Mouse (Mus musculus) bone marrow, adult 2 months (tissue): Measurements from ENCODE around the gene Fdxr. TPM values are rescaled to one million over a fixed set of nuclear protein-coding genes. Genes with fewer than 3 reads are reported as not detected.

Source experiments
- H3K27ac ChIP-seq: fragments of 200-500 bp; 2 replicates; pipeline ENCODE4 v1.5.1; 2012; ENCODE audit warnings: low read depth, mild to moderate bottlenecking, control low read depth, inconsistent platforms, low read length; ENCODE audit not compliant: control insufficient read depth, poor library complexity, insufficient read depth
- H3K4me1 ChIP-seq: fragments of 200-500 bp; 2 replicates; pipeline ENCODE4 v1.6.1; 2011; ENCODE audit warnings: low read length; ENCODE audit not compliant: control insufficient read depth, insufficient read depth
- H3K4me3 ChIP-seq: fragments of 200-500 bp; replicated peaks from 2 replicates; pipeline ENCODE3; 2011; ENCODE audit warnings: mild to moderate bottlenecking, low read depth, low read length, control low read depth; ENCODE audit not compliant: control insufficient read depth
- CTCF ChIP-seq: fragments of 200-500 bp; IDR thresholded peaks from 2 replicates; pipeline ENCODE4 v1.5.1; 2011; ENCODE audit warnings: low read length, control low read depth; ENCODE audit not compliant: control insufficient read depth, insufficient read depth
- POLR2A ChIP-seq: fragments of 200-500 bp; IDR thresholded peaks from 2 replicates; pipeline ENCODE4 v1.6.1; 2011; ENCODE audit warnings: low read depth, mild to moderate bottlenecking, control low read depth, low read length, borderline replicate concordance; ENCODE audit not compliant: control insufficient read depth
- WGBS: fragments of 180-500 bp; shearing (Covaris S2); methylation state at CpG from one replicate; pipeline ENCODE4 v1.1.7; 2018; 5-methylcytosine and 5-hydroxymethylcytosine counted together
- polyA plus RNA-seq: library from polyadenylated mRNA; stranded (reverse); fragments of >200 nt; gene quantifications from 2 replicates; pipeline ENCODE4 v1.2.4, GENCODE M21; 2011; ENCODE audit warnings: low replicate concordance; ENCODE audit not compliant: missing spikeins, insufficient read depth, insufficient read length

The Fdxr gene
- polyA plus RNA-seq, 1 experiment, result 21.2 TPM

GRCm38 (mm10) chr11:115295939-115296338 lies 19.1 kb upstream of the Fdxr start:
- no peak for TF ChIP-seq CTCF
- TF ChIP-seq POLR2A, result no peak
- Histone ChIP-seq H3K4me3 (no peak overlapping the region), H3K4me1 (peaks cover 1% of the 10 kb centered on the region), H3K27ac (no peak overlapping the region)
- WGBS, result 69% methylated on average over 11 of the region's 11 CpGs

DNA sequence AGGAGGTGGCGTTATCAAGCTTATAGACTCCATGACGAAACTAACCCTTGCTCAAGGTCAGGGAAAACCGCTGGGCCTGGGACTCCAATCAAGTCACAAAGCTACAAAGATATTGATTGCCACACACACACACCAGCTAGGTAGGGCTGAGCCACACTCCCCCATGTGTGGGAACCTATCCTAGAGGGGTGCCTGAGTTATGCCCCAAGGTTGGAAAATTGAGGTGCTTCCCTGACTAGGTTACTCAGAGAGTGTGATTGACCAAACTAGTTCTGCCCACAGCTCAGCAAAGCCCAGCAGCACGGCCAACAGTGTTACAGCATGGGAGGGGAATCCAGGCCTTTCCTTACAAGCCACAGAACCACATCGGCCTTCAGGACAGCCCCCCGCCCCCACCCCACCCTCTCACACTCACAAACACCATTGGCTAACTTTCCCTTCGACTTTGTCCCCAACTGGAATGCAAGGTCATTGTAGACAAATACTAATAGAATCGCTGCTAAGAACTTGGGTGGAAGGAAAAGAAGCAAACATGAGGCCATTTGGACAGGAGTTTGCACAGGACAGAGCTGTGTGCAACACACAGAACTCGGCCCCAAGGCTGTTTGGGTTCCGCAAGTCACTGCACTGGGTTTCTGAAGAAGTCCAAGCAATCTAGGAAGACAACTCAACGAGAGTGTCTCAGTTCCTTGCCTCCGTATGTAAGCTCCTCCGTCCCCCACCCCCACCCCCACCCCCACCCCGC lies 16.0 kb upstream of the Fdxr start:
- TF ChIP-seq CTCF (no peak), POLR2A (no peak)
- Histone ChIP-seq H3K27ac (no peak overlapping the region), H3K4me3 (no peak overlapping the region), H3K4me1 (peaks cover 1% of the 10 kb centered on the region)
- 60% methylated on average over 14 of the region's 14 CpGs for WGBS

GRCm38 (mm10) chr11:115291503-115291902 lies 14.7 kb upstream of the Fdxr start:
- 83% methylated on average over 10 of the region's 10 CpGs for WGBS
- no peak overlapping the region for H3K4me3 ChIP-seq
- TF ChIP-seq CTCF (no peak), POLR2A (no peak)
- H3K4me1 ChIP-seq, result no peaks in the 10 kb centered on the region; the same call in 1 of the 2 replicates
- no peak overlapping the region for H3K27ac ChIP-seq

DNA sequence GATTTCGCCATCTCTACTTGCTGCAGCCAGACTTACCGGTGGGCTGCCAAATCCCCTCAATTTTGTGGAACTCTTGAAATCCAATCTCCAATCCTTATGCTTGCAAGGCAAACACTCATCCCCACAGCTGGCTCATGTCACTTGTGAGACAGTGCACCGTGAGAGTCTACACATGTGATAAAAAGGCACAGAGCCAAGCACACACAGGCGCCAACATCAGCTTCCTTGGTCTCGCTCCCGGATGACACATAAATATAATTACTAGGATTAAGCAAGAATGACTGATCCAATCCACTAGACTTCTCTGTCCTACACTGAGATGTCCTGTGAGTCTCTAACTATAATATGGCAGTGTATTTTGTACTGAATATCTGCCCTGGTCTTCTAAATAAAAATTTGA lies 14.1 kb upstream of the Fdxr start:
- no peak overlapping the region for H3K4me3 ChIP-seq
- no peak overlapping the region for H3K27ac ChIP-seq
- peaks cover 3% of the 10 kb centered on the region; the same call in 1 of the 2 replicates for H3K4me1 ChIP-seq
- TF ChIP-seq POLR2A, result no peak
- TF ChIP-seq CTCF, result no peak
- WGBS, result 55% methylated on average over 6 of the region's 6 CpGs

DNA sequence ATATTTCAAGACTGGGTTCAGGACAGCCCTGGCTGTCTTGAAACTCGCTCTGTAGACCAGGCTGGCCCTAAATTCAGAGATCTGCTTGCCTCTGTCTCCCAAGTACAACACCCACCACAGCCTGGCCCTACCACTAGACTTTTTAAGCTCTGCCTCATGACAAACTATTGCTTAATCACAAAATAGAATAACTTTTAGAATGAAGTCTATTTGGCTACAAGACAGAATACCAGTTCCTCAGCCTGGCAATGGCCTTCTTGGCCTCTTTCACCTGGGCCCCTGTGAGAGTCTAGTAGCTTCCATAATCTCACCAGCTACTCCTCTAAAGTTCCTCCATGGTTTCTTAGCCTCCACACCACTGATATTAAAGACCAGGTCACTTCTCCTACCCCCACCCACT lies 13.5 kb upstream of the Fdxr start:
- Histone ChIP-seq H3K27ac (no peak overlapping the region), H3K4me3 (no peak overlapping the region), H3K4me1 (peaks cover 3% of the 10 kb centered on the region; the same call in 1 of the 2 replicates)
- 59% methylated on average over 1 of the region's 1 CpGs for WGBS
- no peak for TF ChIP-seq CTCF
- no peak for TF ChIP-seq POLR2A

GRCm38 (mm10) chr11:115289885-115290284 lies 13.0 kb upstream of the Fdxr start:
- WGBS, result 61% methylated on average over 8 of the region's 8 CpGs
- TF ChIP-seq POLR2A (no peak), CTCF (no peak)
- Histone ChIP-seq H3K4me1 (peaks cover 3% of the 10 kb centered on the region; the same call in 1 of the 2 replicates), H3K4me3 (no peak overlapping the region), H3K27ac (no peak overlapping the region)

- WGBS, result 83% methylated on average over 2 of the region's 2 CpGs
- H3K4me3 ChIP-seq, result no peak overlapping the region
- H3K4me1 ChIP-seq, result peaks cover 6% of the 10 kb centered on the region; the same call in 1 of the 2 replicates
- H3K27ac ChIP-seq, result no peak overlapping the region
- TF ChIP-seq POLR2A (no peak), CTCF (no peak)
Observed at GRCm38 (mm10) chr11:115288305-115288704, 11.5 kb upstream of the Fdxr start.

GRCm38 (mm10) chr11:115287386-115287785 lies 10.5 kb upstream of the Fdxr start:
- peaks cover 6% of the 10 kb centered on the region; the same call in 1 of the 2 replicates for H3K4me1 ChIP-seq
- no peak overlapping the region for H3K27ac ChIP-seq
- TF ChIP-seq CTCF, result no peak
- TF ChIP-seq POLR2A, result no peak
- no peak overlapping the region for H3K4me3 ChIP-seq
- WGBS, result 84% methylated on average over 5 of the region's 5 CpGs

DNA sequence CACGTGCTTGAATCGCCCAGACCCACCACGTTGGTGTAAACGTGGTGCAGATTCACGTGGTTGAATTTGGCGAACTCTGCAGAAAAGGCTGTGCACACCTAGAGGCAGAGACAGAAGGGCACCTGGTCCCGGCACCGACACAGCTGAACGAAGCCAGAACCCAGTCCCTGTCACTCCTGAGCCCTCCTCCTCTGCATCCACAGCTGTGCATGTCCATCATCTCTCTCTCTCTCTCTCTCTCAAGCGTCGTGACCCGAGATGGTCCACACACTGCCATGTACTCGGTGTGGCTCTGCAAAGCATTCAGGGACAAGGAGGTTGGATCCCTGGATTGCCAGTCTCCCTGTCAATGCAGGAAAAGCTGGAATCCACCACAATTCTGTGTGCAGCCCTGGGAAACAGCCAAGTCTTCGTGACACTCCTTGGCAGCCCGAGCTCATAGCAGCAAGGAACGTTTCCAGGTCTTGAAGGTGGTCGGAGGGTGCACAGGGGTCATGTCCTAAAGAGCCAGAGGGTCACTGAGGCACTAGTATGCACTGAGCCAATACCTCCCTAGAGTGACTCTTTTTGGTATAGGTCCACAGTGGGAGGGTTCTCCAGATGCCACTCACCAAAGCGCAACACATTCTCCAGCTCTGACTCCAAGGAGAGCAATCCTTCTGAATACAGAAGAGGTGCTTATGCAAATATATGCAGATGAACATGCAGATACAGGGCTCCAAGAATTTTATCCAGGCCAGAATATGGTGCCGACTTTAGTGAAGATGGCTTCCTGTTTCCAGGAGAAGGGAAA lies 9.5 kb upstream of the Fdxr start:
- H3K27ac ChIP-seq, result no peak overlapping the region
- TF ChIP-seq CTCF, result no peak
- TF ChIP-seq POLR2A, result no peak
- H3K4me1 ChIP-seq, result peaks cover 6% of the 10 kb centered on the region; the same call in 1 of the 2 replicates
- WGBS, result 72% methylated on average over 19 of the region's 19 CpGs
- no peak overlapping the region for H3K4me3 ChIP-seq
